Mouse (Mus musculus): ENCODE results near the gene Igfbp7.
"Not testable (repeated sequence)": the region's sequence is repeated elsewhere in the genome, so short reads cannot be mapped to it uniquely, and the experiment has no call there.

Gene Igfbp7

GRCm38 (mm10) chr5:77407341-77408298, at the start of gene Igfbp7:
Gene Igfbp7 (minus strand): TSS chr5:77408041.
- peak; percentile 31 for DNase-seq (ENCODE audit: low read depth)

GRCm38 (mm10) chr5:77452103-77452502, 44.3 kb upstream of the Igfbp7 start:
- no peak for DNase-seq (ENCODE audit: low read depth)

GRCm38 (mm10) chr5:77449531-77449930, 41.7 kb upstream of the Igfbp7 start:
- DNase-seq (ENCODE audit: low read depth) = no peak

GRCm38 (mm10) chr5:77445431-77445830, 37.6 kb upstream of the Igfbp7 start:
- no peak for DNase-seq (ENCODE audit: low read depth)

- DNase-seq (ENCODE audit: low read depth) = no peak
These were observed 36.2 kb upstream of the Igfbp7 start for GRCm38 (mm10) chr5:77443889-77444573.

- no peak for DNase-seq (ENCODE audit: low read depth)
These were observed 35.2 kb upstream of the Igfbp7 start for GRCm38 (mm10) chr5:77442856-77443623.

GRCm38 (mm10) chr5:77436308-77436707, 28.5 kb upstream of the Igfbp7 start:
- DNase-seq (ENCODE audit: low read depth) = no peak

- no peak for DNase-seq (ENCODE audit: low read depth)
These were observed 26.2 kb upstream of the Igfbp7 start for GRCm38 (mm10) chr5:77434060-77434459.

- no peak for DNase-seq (ENCODE audit: low read depth)
These were observed 25.7 kb upstream of the Igfbp7 start for GRCm38 (mm10) chr5:77433561-77433960.

- DNase-seq (ENCODE audit: low read depth) = no peak
These were observed 25.3 kb upstream of the Igfbp7 start for GRCm38 (mm10) chr5:77433119-77433518.

GRCm38 (mm10) chr5:77432446-77432845, 24.6 kb upstream of the Igfbp7 start:
- DNase-seq (ENCODE audit: low read depth) = no peak

GRCm38 (mm10) chr5:77431068-77431467, 23.2 kb upstream of the Igfbp7 start:
- no peak for DNase-seq (ENCODE audit: low read depth)

GRCm38 (mm10) chr5:77430471-77430870, 22.6 kb upstream of the Igfbp7 start:
- DNase-seq (ENCODE audit: low read depth) = no peak

GRCm38 (mm10) chr5:77430049-77430448, 22.2 kb upstream of the Igfbp7 start:
- DNase-seq (ENCODE audit: low read depth) = no peak

- DNase-seq (ENCODE audit: low read depth) = no peak
These were observed 20.7 kb upstream of the Igfbp7 start for GRCm38 (mm10) chr5:77428526-77428925.

GRCm38 (mm10) chr5:77427986-77428385, 20.1 kb upstream of the Igfbp7 start:
- no peak for DNase-seq (ENCODE audit: low read depth)

GRCm38 (mm10) chr5:77425721-77426500, 18.1 kb upstream of the Igfbp7 start:
- no peak for DNase-seq (ENCODE audit: low read depth)

- not testable (repeated sequence) for DNase-seq (ENCODE audit: low read depth)
These were observed 11.7 kb upstream of the Igfbp7 start for GRCm38 (mm10) chr5:77419537-77419936.

- DNase-seq (ENCODE audit: low read depth) = no peak
These were observed 8.2 kb upstream of the Igfbp7 start for GRCm38 (mm10) chr5:77416058-77416457.

GRCm38 (mm10) chr5:77408530-77408929, 689 bp upstream of the Igfbp7 start:
- no peak for DNase-seq (ENCODE audit: low read depth)

- no peak for DNase-seq (ENCODE audit: low read depth)
These were observed 1.4 kb downstream of the Igfbp7 start for GRCm38 (mm10) chr5:77406371-77406871.
